Mouse (Mus musculus): ENCODE data around the gene Gstk1. TPM values are rescaled to one million over a fixed set of nuclear protein-coding genes. Genes with fewer than 3 reads are reported as not detected.
A peak's percentile ranks its signal among the peaks of the same experiment; 100 is the strongest.

The Gstk1 gene
- total RNA-seq (2021) = 1 to 10 TPM; 5.1 to 7.1 TPM

- DNase-seq (ENCODE audit: extremely low spot score in 1 of 2, low spot score in 2 of 2) = peak; percentile 51 to 88
- intact Hi-C loops (cut with DNase I) = no loop called here
These were observed at the start of gene Gstk1 for GRCm38 (mm10) chr6:42245711-42246353. Gstk1 (plus strand) TSS chr6:42245935.

- intact Hi-C loops (cut with DNase I) = loop anchor here (5.0 kb wide), 2 partner anchors 435 to 595 kb away; no protein-coding TSS in a partner anchor
- DNase-seq (ENCODE audit: extremely low spot score in 1 of 2, low spot score in 2 of 2) = peak in 1 of 2 experiments; percentile 64
These were observed 48.0 kb upstream of the Gstk1 start for GRCm38 (mm10) chr6:42197710-42198109.

GRCm38 (mm10) chr6:42199498-42199897, 46.2 kb upstream of the Gstk1 start:
- intact Hi-C loops (cut with DNase I) = loop anchor here (5.0 kb wide), 2 partner anchors 437 to 597 kb away; no protein-coding TSS in a partner anchor
- no peak for DNase-seq (ENCODE audit: extremely low spot score in 1 of 2, low spot score in 2 of 2)

- intact Hi-C loops (cut with DNase I) = no loop called here
- no peak for DNase-seq (ENCODE audit: extremely low spot score in 1 of 2, low spot score in 2 of 2)
These were observed 30.7 kb upstream of the Gstk1 start, which contains the start of gene Tas2r144 for GRCm38 (mm10) chr6:42215028-42215427. Tas2r144 (plus strand) TSS chr6:42215328.

GRCm38 (mm10) chr6:42222286-42222685, 23.4 kb upstream of the Gstk1 start:
- intact Hi-C loops (cut with DNase I) = no loop called here

GRCm38 (mm10) chr6:42225046-42225445, 20.7 kb upstream of the Gstk1 start:
- intact Hi-C loops (cut with DNase I) = loop anchor here (5.0 kb wide), 1 partner anchor 37 kb away; the partner anchor contains the start of genes Casp2 and Tmem139
- no peak for DNase-seq (ENCODE audit: extremely low spot score in 1 of 2, low spot score in 2 of 2)

More at GRCm38 (mm10) chr6:42222286-42222685, 23.4 kb upstream of the Gstk1 start:
- DNase-seq (ENCODE audit: extremely low spot score in 1 of 2, low spot score in 2 of 2) = no peak

- peak; percentile 39 to 54 for DNase-seq (ENCODE audit: extremely low spot score in 1 of 2, low spot score in 2 of 2)
- intact Hi-C loops (cut with DNase I) = loop anchor here (2.0 to 5.0 kb wide), 2 partner anchors 35 to 355 kb away; partner anchors contain the start of genes Casp2 and Tmem139
These were observed 18.3 kb upstream of the Gstk1 start for GRCm38 (mm10) chr6:42227240-42228101.

GRCm38 (mm10) chr6:42229610-42230009, 16.1 kb upstream of the Gstk1 start:
- no peak for DNase-seq (ENCODE audit: extremely low spot score in 1 of 2, low spot score in 2 of 2)
- intact Hi-C loops (cut with DNase I) = loop anchor here (5.0 kb wide), 1 partner anchor 33 kb away; the partner anchor contains the start of genes Casp2 and Tmem139

- intact Hi-C loops (cut with DNase I) = no loop called here
- DNase-seq (ENCODE audit: extremely low spot score in 1 of 2, low spot score in 2 of 2) = peak in 1 of 2 experiments; percentile 15
These were observed 14.5 kb upstream of the Gstk1 start for GRCm38 (mm10) chr6:42231191-42231590.

GRCm38 (mm10) chr6:42237276-42237805, 8.4 kb upstream of the Gstk1 start:
- intact Hi-C loops (cut with DNase I) = no loop called here
- no peak for DNase-seq (ENCODE audit: extremely low spot score in 1 of 2, low spot score in 2 of 2)

- intact Hi-C loops (cut with DNase I) = no loop called here
- DNase-seq (ENCODE audit: extremely low spot score in 1 of 2, low spot score in 2 of 2) = no peak
These were observed 4.3 kb upstream of the Gstk1 start for GRCm38 (mm10) chr6:42241311-42242045.

GRCm38 (mm10) chr6:42247173-42247572, 1.4 kb downstream of the Gstk1 start:
- DNase-seq (ENCODE audit: extremely low spot score in 1 of 2, low spot score in 2 of 2) = peak in 1 of 2 experiments; percentile 49
- intact Hi-C loops (cut with DNase I) = no loop called here

GRCm38 (mm10) chr6:42247981-42248380, 2.2 kb downstream of the Gstk1 start:
- intact Hi-C loops (cut with DNase I) = no loop called here
- no peak for DNase-seq (ENCODE audit: extremely low spot score in 1 of 2, low spot score in 2 of 2)

GRCm38 (mm10) chr6:42251791-42252190, 6.1 kb downstream of the Gstk1 start:
- intact Hi-C loops (cut with DNase I) = no loop called here

GRCm38 (mm10) chr6:42253103-42253502, 7.4 kb downstream of the Gstk1 start:
- intact Hi-C loops (cut with DNase I) = no loop called here
- no peak for DNase-seq (ENCODE audit: extremely low spot score in 1 of 2, low spot score in 2 of 2)

More at GRCm38 (mm10) chr6:42251791-42252190, 6.1 kb downstream of the Gstk1 start:
- DNase-seq (ENCODE audit: extremely low spot score in 1 of 2, low spot score in 2 of 2) = no peak

GRCm38 (mm10) chr6:42257303-42257863, 11.6 kb downstream of the Gstk1 start:
- DNase-seq (ENCODE audit: extremely low spot score in 1 of 2, low spot score in 2 of 2) = peak in 1 of 2 experiments; percentile 48
- intact Hi-C loops (cut with DNase I) = no loop called here

- DNase-seq (ENCODE audit: extremely low spot score in 1 of 2, low spot score in 2 of 2) = no peak
- intact Hi-C loops (cut with DNase I) = loop anchor here (5.0 kb wide), 1 partner anchor 33 kb away; no protein-coding TSS in a partner anchor
These were observed 14.7 kb downstream of the Gstk1 start for GRCm38 (mm10) chr6:42260430-42260829.

- no peak for DNase-seq (ENCODE audit: extremely low spot score in 1 of 2, low spot score in 2 of 2)
- intact Hi-C loops (cut with DNase I) = loop anchor here (5.0 kb wide), 1 partner anchor 34 kb away; no protein-coding TSS in a partner anchor
These were observed 15.9 kb downstream of the Gstk1 start, which contains the start of gene Tmem139 for GRCm38 (mm10) chr6:42261524-42262170. Tmem139 (plus strand) TSS chr6:42261970.

All from left cerebral cortex, postnatal 10 days (tissue).